Mouse (Mus musculus): ENCODE data around the gene Cpa1.

Gene Cpa1

GRCm38 (mm10) chr6:30673764-30674561 is 34.9 kb downstream of the Cpa1 start:
- DNase-seq (ENCODE audit: low spot score) = peak; percentile 50

GRCm38 (mm10) chr6:30674714-30675280 is 35.8 kb downstream of the Cpa1 start:
- no peak for DNase-seq (ENCODE audit: low spot score)

GRCm38 (mm10) chr6:30675281-30675771 is 36.3 kb downstream of the Cpa1 start:
- DNase-seq (ENCODE audit: low spot score) = peak; percentile 51

- DNase-seq (ENCODE audit: low spot score) = no peak
Observed at GRCm38 (mm10) chr6:30676506-30676905, 37.5 kb downstream of the Cpa1 start.

- DNase-seq (ENCODE audit: low spot score) = no peak
Observed at GRCm38 (mm10) chr6:30677591-30677990, 38.6 kb downstream of the Cpa1 start.

- peak; percentile 37 for DNase-seq (ENCODE audit: low spot score)
Observed at GRCm38 (mm10) chr6:30678482-30678881, 39.5 kb downstream of the Cpa1 start.

GRCm38 (mm10) chr6:30679567-30679966 is 40.5 kb downstream of the Cpa1 start:
- DNase-seq (ENCODE audit: low spot score) = peak; percentile 47

GRCm38 (mm10) chr6:30680442-30680841 is 41.4 kb downstream of the Cpa1 start:
- peak; percentile 39 for DNase-seq (ENCODE audit: low spot score)

GRCm38 (mm10) chr6:30681935-30682900 is 43.2 kb downstream of the Cpa1 start:
- peak; percentile 49 for DNase-seq (ENCODE audit: low spot score)

GRCm38 (mm10) chr6:30684570-30684969 is 45.6 kb downstream of the Cpa1 start:
- no peak for DNase-seq (ENCODE audit: low spot score)

- DNase-seq (ENCODE audit: low spot score) = no peak
Observed at GRCm38 (mm10) chr6:30687198-30687597, 48.2 kb downstream of the Cpa1 start.

GRCm38 (mm10) chr6:30692826-30693225 is 53.8 kb downstream of the Cpa1 start:
- DNase-seq (ENCODE audit: low spot score) = no peak

- peak; percentile 97 for DNase-seq (ENCODE audit: low spot score)
Observed at GRCm38 (mm10) chr6:30693350-30693991, 54.5 kb downstream of the Cpa1 start, which contains the start of gene Cep41. Gene Cep41, minus strand, starts transcription at chr6:30693749.

GRCm38 (mm10) chr6:30694209-30694608 is 55.2 kb downstream of the Cpa1 start:
- no peak for DNase-seq (ENCODE audit: low spot score)

Measured in embryo, embryonic 10 days (tissue).